Mouse (Mus musculus): ENCODE measurements around the gene Scarb2. TPM values are rescaled to one million over a fixed set of nuclear protein-coding genes. Genes with fewer than 3 reads are reported as not detected.

The Scarb2 gene
- polyA plus RNA-seq, 1 experiment, result 71.5 TPM

- TF ChIP-seq CTCF (IDR thresholded peaks at IDR 0.05; ENCODE audit: borderline replicate concordance, extremely low read depth, insufficient read depth, insufficient read length) (no peak), POLR2A (IDR thresholded peaks at IDR 0.05; ENCODE audit: borderline replicate concordance, extremely low read depth, insufficient read depth, insufficient read length, poor library complexity, severe bottlenecking) (no peak)
- DNase-seq (ENCODE audit: low read depth), result peak; percentile 77
These were observed 75.0 kb downstream of the Scarb2 start for GRCm38 (mm10) chr5:92431611-92432010.

GRCm38 (mm10) chr5:92430723-92431122, 75.9 kb downstream of the Scarb2 start:
- no peak for TF ChIP-seq POLR2A (IDR thresholded peaks at IDR 0.05; ENCODE audit: borderline replicate concordance, extremely low read depth, insufficient read depth, insufficient read length, poor library complexity, severe bottlenecking)
- TF ChIP-seq CTCF (IDR thresholded peaks at IDR 0.05; ENCODE audit: borderline replicate concordance, extremely low read depth, insufficient read depth, insufficient read length), result no peak
- DNase-seq (ENCODE audit: low read depth), result peak; percentile 21

DNA sequence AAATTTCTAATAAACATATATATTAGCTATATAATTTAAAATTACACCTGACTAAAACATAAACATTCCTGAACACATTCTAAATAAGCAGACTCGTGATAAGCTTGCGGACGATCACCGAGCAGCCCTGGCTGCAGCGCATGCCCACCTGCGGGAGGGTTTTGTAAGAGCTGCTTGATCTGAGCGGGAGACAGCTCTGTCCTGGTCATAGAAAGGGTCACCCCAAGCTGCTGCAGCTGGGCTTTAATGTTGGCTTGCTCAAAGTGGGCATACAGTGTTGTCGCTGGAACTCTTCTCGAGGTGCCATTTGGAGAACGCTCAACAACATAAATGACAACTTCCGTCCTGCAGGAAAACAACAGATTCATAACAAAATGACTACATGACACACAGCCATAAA, 82.5 kb downstream of the Scarb2 start:
- TF ChIP-seq POLR2A (IDR thresholded peaks at IDR 0.05; ENCODE audit: borderline replicate concordance, extremely low read depth, insufficient read depth, insufficient read length, poor library complexity, severe bottlenecking) (no peak), CTCF (IDR thresholded peaks at IDR 0.05; ENCODE audit: borderline replicate concordance, extremely low read depth, insufficient read depth, insufficient read length) (no peak)

GRCm38 (mm10) chr5:92413982-92414375, 92.7 kb downstream of the Scarb2 start:
- no peak for TF ChIP-seq CTCF (IDR thresholded peaks at IDR 0.05; ENCODE audit: borderline replicate concordance, extremely low read depth, insufficient read depth, insufficient read length)
- DNase-seq (ENCODE audit: low read depth), result no peak

More for the DNA sequence above, 82.5 kb downstream of the Scarb2 start:
- no peak for DNase-seq (ENCODE audit: low read depth)

DNA sequence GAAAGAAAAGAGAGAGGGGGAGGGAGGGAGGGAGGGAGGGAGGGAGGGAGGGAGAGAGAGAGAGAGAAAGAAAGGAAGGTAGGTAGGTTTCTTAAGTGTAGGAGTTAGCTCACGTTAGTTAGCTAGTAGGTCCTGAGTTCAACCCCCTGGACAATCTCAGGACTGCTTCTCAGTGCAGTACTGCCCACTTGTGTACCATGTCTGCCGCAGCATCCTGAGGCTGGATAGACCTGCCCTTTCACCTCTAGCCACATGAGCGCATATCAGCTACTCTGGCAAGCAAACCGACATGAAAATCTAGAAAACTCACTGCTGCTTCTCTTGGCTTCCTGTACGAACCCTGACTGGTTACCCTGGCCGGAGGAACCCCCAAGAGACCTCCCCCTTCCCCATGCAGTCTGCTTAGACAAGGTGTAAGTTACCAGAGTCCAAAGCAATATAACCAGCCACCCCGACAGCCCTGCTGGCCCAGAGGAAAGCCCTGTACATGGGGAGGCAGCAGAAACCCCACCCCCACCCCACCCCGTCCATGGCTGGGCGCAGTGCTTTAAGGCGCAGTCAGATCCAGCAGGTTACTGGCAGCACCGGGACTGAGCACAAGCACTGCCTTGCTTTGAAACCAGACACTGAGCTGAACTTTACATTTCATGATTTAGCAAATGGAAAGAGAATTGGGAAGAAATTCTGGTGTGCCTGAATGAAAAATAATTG, 93.2 kb downstream of the Scarb2 start:
- no peak for DNase-seq (ENCODE audit: low read depth)
- TF ChIP-seq CTCF (IDR thresholded peaks at IDR 0.05; ENCODE audit: borderline replicate concordance, extremely low read depth, insufficient read depth, insufficient read length) (no peak), POLR2A (IDR thresholded peaks at IDR 0.05; ENCODE audit: borderline replicate concordance, extremely low read depth, insufficient read depth, insufficient read length, poor library complexity, severe bottlenecking) (no peak)

DNA sequence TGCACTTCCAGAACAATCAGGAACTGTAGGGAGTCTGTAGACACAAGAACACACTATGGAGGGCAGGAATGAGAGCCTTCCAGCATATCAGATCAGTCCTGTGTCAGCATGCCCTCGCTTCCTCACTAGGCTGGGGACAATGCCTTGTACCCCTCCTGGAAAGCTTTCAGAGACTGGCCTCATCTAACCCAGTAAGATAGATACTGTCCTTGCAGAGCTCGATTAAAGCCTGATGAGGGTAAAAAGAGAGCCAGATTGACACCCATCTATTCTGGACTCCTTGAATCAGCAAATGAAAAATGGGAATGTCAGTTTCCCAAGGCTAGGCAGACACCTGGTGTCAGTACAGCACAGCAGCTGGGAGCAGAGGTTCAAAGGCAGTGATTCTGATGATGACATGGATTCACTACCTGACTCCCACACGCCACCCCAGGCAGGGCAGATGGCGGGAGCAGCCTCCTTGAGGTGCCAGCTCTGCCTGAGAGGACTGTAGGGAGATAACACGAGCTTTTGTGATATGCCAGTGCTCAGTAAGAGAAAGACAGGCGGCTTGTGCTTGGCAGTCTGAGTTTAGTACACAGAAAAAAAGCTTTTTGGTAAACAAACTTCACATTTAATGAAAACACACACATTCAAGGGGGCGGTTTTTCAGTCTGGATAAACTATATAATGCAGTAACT, 95.0 kb downstream of the Scarb2 start:
- DNase-seq (ENCODE audit: low read depth), result no peak
- TF ChIP-seq POLR2A (IDR thresholded peaks at IDR 0.05; ENCODE audit: borderline replicate concordance, extremely low read depth, insufficient read depth, insufficient read length, poor library complexity, severe bottlenecking), result no peak
- TF ChIP-seq CTCF (IDR thresholded peaks at IDR 0.05; ENCODE audit: borderline replicate concordance, extremely low read depth, insufficient read depth, insufficient read length), result no peak

GRCm38 (mm10) chr5:92410486-92410885, 96.1 kb downstream of the Scarb2 start:
- TF ChIP-seq POLR2A (IDR thresholded peaks at IDR 0.05; ENCODE audit: borderline replicate concordance, extremely low read depth, insufficient read depth, insufficient read length, poor library complexity, severe bottlenecking) (no peak), CTCF (IDR thresholded peaks at IDR 0.05; ENCODE audit: borderline replicate concordance, extremely low read depth, insufficient read depth, insufficient read length) (no peak)

DNA sequence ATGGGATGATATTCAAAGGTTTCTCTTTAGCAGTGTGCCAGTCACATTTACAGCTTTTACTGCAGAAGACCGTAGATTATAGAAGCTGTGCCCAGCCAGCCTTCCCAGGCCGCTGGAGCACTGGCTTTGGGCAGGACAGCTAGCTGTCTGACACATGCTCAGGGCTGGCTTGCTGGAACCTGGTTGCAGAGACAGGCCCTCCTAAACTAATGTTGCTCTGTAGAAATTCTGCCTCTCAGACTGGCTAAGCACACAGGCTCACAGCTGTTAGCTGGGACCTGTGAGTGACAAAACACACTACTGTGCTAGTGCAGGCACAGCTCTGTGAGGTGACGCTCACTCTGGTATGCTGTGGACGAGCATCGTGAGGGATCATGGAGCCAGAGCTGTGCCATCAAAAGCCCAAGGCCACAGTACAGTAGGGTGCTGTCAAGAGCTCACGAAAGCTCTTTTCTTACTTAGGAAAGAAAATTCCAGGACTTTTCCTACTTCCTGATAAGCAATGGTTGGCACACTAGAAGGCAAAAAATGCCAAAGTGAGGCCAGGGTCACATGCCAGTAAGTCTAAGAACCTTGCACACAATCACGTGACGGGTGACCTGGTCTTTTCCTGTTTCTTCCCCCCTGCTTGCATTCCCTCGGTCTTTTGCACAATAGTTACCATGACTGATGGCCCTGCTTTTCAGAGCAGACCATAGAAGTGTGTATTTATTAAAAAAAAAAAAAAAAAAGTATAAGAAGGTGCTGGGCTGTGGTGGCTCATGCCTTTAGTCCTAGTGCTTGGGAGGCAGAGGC, 97.1 kb downstream of the Scarb2 start:
- DNase-seq (ENCODE audit: low read depth), result no peak
- TF ChIP-seq POLR2A (IDR thresholded peaks at IDR 0.05; ENCODE audit: borderline replicate concordance, extremely low read depth, insufficient read depth, insufficient read length, poor library complexity, severe bottlenecking), result no peak
- no peak for TF ChIP-seq CTCF (IDR thresholded peaks at IDR 0.05; ENCODE audit: borderline replicate concordance, extremely low read depth, insufficient read depth, insufficient read length)

More at GRCm38 (mm10) chr5:92410486-92410885, 96.1 kb downstream of the Scarb2 start:
- no peak for DNase-seq (ENCODE audit: low read depth)

DNA sequence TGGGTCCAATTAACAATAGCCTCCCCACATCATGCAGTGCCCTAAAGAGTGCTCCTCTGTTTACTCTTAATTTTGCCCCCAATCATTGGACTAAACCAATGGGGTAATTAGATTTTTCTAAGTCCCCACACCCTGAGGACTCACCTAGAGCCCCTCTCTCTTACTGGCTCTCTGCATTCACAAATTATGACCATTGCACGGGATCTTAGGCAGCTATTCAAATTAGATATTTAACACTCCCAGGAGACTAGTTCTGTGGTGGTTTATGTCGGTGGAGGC, 102.3 kb downstream of the Scarb2 start:
- TF ChIP-seq POLR2A (IDR thresholded peaks at IDR 0.05; ENCODE audit: borderline replicate concordance, extremely low read depth, insufficient read depth, insufficient read length, poor library complexity, severe bottlenecking) (no peak), CTCF (IDR thresholded peaks at IDR 0.05; ENCODE audit: borderline replicate concordance, extremely low read depth, insufficient read depth, insufficient read length) (no peak)
- no peak for DNase-seq (ENCODE audit: low read depth)

DNA sequence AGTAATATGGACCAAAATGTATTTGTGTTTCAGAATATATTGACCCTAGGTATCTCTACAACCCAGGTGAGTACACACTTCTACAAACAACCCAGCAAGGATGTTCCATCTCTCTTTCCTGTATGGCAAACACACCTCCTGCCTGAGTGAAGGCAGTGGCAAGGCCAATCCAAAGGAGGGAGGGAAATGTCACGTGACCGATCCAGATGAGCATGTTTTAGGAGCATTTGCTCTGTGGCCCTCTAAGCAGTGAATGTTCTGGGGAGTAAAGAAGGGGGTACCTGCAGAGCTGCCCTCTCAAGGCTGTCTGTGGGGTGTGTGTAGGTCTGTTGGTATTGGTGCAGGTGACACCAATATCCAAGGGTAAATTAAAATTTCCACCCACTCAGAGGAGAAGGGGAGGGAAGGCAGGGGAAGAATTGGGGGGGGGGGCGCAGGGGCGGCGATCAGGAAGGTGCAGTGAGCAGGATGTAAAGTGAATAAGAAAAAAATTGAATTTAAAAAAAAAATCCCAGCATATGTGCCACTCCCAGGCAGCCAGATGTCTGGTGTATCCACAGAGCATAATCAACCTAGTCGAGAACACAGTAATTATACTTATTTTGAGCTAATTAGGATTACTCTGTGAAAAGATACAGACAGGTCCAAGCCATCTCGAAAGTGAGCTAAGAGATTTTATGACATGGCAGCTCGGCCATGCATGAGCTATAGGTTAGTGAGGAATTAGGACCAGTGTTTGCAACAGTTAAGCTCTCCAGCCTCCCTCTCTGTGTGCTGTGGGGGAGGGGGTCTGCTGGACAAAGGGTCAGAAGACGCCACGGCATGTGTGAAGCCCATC, 102.9 kb downstream of the Scarb2 start:
- peak; percentile 47 for DNase-seq (ENCODE audit: low read depth)
- TF ChIP-seq POLR2A (IDR thresholded peaks at IDR 0.05; ENCODE audit: borderline replicate concordance, extremely low read depth, insufficient read depth, insufficient read length, poor library complexity, severe bottlenecking), result no peak
- no peak for TF ChIP-seq CTCF (IDR thresholded peaks at IDR 0.05; ENCODE audit: borderline replicate concordance, extremely low read depth, insufficient read depth, insufficient read length)

GRCm38 (mm10) chr5:92402816-92403215, 103.8 kb downstream of the Scarb2 start:
- no peak for DNase-seq (ENCODE audit: low read depth)
- no peak for TF ChIP-seq POLR2A (IDR thresholded peaks at IDR 0.05; ENCODE audit: borderline replicate concordance, extremely low read depth, insufficient read depth, insufficient read length, poor library complexity, severe bottlenecking)
- no peak for TF ChIP-seq CTCF (IDR thresholded peaks at IDR 0.05; ENCODE audit: borderline replicate concordance, extremely low read depth, insufficient read depth, insufficient read length)
